Mouse (Mus musculus) left cerebral cortex, adult 2 months (tissue): ENCODE measurements at regions not wholly inside any gene's neighbourhood (a gene's known extent, or its start where the extent isn't known, plus 50 kb on each side); places are given as distances from the start of the nearest gene placed in this dataset.

Source experiments
- DNase-seq, 2 experiments: peaks; one replicate each; pipeline ENCODE4 v3.0.0; 2021 to 2022; ENCODE audit warnings: low spot score in 2 of 2, mixed read lengths in 1 of 2; ENCODE audit errors: extremely low spot score in 1 of 2
- H3K27ac ChIP-seq: fragments of 200-600 bp; 2 replicates; pipeline ENCODE4 v1.8.1; 2022
- H3K4me3 ChIP-seq: fragments of 200-600 bp; 2 replicates; pipeline ENCODE4 v1.8.1; 2022
- CTCF ChIP-seq: fragments of 200-600 bp; IDR thresholded peaks from 2 replicates; pipeline ENCODE4 v1.8.1; 2022; ENCODE audit warnings: antibody characterized with exemption, mild to moderate bottlenecking, moderate library complexity
- intact Hi-C: fragments of 180-260 bp; cut with DNase I; formaldehyde crosslinking; loops from one replicate; pipeline ENCODE4 v1.15.1; 2025

DNA sequence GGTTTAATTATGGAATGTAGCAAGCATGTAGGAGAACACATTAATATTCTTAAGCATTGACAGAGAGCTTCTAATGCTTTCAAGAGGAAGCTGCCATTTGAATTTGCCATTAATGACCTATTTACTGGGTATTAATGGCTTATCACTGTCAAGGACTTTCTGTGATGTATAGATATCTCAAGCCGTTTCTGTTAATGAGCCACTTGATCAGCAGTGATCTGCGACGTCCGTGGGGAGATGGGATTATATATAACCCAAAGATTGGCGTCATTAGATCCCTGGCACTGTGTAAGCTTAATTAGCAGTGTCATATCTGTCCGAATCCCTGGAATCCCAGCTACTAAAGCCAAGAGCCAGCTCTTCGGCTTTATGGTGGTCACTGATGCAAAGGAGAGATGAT, 257.4 kb downstream of the Plk2 start:
- H3K4me3 ChIP-seq, result no peak overlapping the region
- H3K27ac ChIP-seq, result no peak overlapping the region; the same call in 1 of the 2 replicates
- DNase-seq, result no peak
- intact Hi-C loops, result loop anchor here (5.0 kb wide), 1 partner anchor 90 kb away; no protein-coding TSS in a partner anchor
- no peak for TF ChIP-seq CTCF

GRCm38 (mm10) chr13:110665073-110665800, 270.4 kb downstream of the Plk2 start:
- no peak for TF ChIP-seq CTCF
- intact Hi-C loops, result no loop called here
- H3K4me3 ChIP-seq, result no peak overlapping the region
- no peak overlapping the region for H3K27ac ChIP-seq
- no peak for DNase-seq

DNA sequence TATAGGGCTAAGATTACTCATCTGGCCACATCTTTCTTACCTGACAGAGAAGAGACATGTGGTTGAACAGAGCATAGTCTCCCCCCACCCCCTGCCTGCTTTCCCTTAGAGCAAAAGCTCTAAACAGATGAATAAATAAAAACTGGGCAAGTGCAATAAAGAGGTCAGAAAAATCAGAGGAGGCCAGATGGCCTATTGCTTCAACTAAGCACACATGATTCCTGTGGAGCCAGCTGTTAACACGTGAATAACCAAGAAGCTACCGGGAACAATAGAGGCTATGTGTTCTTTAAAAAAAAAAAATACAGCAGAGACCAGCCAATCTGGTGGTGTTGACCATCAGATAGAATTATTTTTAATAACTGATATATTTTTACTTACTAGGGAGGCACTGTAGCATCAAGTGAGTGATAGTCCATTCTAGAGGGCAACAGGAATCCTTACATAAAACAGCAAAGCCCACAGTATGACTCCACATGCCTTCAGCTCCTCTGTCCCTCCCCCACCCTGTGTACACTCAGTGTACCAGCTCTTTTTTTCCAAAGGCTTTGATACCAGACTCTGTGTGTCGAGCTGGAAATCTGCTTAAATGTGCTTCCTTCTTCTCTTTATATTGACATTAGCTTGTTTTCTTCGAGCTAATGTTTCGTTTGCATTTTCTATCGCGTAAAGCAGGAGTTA, 272.6 kb downstream of the Plk2 start:
- no peak for TF ChIP-seq CTCF
- no peak overlapping the region for H3K27ac ChIP-seq
- DNase-seq, result no peak
- H3K4me3 ChIP-seq, result no peak overlapping the region
- intact Hi-C loops, result no loop called here

DNA sequence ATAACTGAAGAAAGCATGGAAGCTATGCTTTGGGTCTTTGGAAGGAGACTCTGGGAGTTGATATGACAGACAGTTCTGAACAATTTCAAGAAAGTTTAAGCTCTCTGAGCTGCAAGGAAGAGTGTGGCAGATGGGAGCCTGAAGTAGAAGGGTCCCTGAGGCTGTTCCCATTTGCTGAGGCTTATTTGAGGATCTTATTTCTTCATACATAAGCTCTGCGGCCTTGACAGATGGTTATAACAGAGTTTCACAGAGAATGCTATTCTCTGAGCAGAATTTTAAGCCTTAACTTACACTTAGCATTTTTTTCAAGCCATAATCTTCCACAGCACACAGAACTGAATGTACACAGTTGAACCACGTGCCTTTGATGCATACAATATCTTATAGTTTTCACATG, 278.7 kb downstream of the Plk2 start:
- TF ChIP-seq CTCF, result no peak
- Histone ChIP-seq H3K4me3 (no peak overlapping the region), H3K27ac (peak overlapping the region; percentile 63)
- intact Hi-C loops, result no loop called here
- no peak for DNase-seq

DNA sequence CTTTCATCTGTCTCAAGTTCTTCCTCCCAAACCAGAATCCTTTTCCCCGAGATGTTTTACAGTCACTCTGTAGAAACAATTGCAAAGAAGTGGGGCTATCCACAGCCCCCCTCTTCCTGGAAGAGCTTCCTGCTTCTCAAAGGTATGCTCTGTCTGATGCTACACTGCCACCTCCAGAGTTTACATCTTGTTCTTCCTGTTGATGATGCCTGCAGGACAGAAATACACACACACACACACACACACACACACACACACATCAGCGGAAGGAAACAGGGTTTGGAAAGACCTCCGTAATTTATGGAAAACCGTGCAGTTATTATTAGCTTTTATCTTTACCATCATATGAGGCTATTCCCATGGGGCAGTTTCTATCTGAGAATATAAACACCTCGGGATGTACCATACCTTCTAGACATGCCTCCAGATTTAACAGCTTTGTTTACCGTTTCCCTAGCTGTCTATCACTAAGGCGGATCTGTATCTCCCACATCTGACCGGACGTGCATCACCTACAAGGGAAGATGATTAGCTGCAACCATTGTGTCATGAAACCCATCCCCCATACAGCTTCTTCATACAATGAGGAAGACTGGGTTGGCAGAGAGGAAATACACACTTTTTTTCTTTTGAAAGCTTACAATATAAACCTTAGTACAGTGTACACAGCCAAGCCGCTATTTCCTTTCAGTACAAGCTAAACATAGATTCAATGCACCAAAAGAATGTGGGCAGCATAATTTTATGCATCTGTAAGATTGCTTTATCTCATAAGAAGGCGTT, 288.6 kb downstream of the Plk2 start:
- no peak overlapping the region for H3K4me3 ChIP-seq
- peak in 1 of 2 experiments; percentile 14 for DNase-seq
- no peak for TF ChIP-seq CTCF
- intact Hi-C loops, result no loop called here
- 0 out of 2 replicates have a peak overlapping the region, but pooled peaks have one; percentile 28 for H3K27ac ChIP-seq

DNA sequence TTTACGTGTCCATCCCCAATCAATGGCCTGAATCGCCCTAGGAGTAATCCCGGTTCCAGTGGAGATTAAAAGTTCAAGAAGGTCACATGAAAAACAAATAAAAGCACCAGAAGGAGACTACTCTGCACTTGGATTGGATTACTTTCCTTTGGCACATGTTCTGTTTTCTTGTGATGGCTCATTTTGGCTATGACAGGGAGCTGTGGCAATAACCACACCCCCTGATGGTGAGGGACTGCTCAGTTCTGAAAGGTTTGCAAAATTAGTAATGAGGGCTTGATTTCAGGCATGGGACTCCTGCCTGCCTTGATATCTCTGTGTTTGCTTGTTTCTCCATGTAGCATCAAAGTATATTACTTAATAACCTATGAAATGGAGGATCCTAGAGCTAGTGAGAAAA, 293.9 kb downstream of the Plk2 start:
- no peak overlapping the region for H3K27ac ChIP-seq
- DNase-seq, result no peak
- H3K4me3 ChIP-seq, result no peak overlapping the region
- no peak for TF ChIP-seq CTCF
- intact Hi-C loops, result no loop called here

GRCm38 (mm10) chr13:110690501-110691255, 295.8 kb downstream of the Plk2 start:
- no peak for DNase-seq
- Histone ChIP-seq H3K27ac (no peak overlapping the region), H3K4me3 (no peak overlapping the region)
- no peak for TF ChIP-seq CTCF
- intact Hi-C loops, result loop anchor here (5.0 kb wide), 1 partner anchor 293 kb away; the partner anchor contains the start of gene Plk2

DNA sequence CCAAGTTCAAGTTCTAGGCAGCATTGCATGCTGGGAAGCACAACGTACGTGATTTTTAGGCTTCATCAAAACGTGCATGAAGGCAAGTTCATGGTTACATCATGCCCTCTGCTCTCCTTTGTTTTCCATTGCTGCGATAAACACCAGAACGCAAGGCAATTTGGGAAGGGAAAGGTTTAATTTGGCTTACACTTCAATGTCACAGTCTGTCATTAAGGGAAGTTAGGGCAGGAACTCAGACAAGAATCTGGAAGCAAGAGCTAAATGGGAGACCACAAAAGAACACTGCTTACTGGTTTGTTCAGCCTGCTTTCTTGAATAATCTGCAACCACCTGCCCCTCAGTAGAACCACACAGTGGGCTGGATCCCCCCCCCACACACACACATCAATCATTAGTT, 297.9 kb downstream of the Plk2 start:
- DNase-seq, result no peak
- Histone ChIP-seq H3K4me3 (no peak overlapping the region), H3K27ac (no peak overlapping the region)
- intact Hi-C loops, result loop anchor here (5.0 kb wide), 1 partner anchor 295 kb away; the partner anchor contains the start of gene Plk2
- TF ChIP-seq CTCF, result no peak

DNA sequence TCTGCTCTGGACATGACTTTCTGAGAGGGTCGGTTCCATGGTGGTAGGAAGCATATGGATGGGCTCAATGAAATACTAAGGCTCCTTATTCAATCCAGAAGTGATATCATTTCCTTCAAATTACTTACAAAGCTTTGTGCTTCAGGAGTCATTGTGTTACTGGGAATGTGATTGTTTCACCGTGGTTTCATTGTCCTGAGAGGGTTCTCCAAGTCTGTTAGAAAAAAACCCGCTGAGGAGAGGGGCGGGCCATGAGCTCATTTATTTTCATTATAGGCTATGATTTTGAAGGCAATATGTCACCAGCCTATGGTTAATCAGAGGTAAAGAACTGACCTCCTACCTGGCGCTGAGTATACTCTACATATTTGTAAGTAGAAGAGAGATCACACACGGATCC, 300.0 kb downstream of the Plk2 start:
- Histone ChIP-seq H3K27ac (no peak overlapping the region), H3K4me3 (no peak overlapping the region)
- no peak for DNase-seq
- intact Hi-C loops, result loop anchor here (5.0 kb wide), 1 partner anchor 298 kb away; the partner anchor contains the start of gene Plk2
- no peak for TF ChIP-seq CTCF

GRCm38 (mm10) chr13:110696549-110696948, 301.7 kb downstream of the Plk2 start:
- Histone ChIP-seq H3K27ac (no peak overlapping the region; the same call in 1 of the 2 replicates), H3K4me3 (no peak overlapping the region)
- no peak for DNase-seq
- intact Hi-C loops, result no loop called here
- TF ChIP-seq CTCF, result no peak

DNA sequence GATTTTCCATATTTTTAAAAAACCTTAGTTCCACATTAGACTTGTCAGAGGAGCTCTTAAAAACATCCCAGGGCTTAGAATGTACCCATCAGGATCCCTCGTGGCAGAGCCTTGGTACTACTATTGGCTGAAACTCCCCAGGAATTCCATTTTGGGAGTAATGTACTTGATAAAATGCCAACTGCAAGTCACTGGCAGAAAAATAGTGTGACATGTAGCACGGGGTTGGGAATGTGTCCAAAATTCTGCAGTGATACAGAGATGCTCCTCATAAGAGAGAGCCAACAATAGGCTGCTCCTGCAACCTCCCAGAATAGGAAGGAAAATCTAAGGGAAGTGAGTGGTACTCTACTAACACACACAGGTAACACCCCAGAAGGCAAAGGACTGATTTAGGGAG, 309.4 kb downstream of the Plk2 start:
- intact Hi-C loops, result no loop called here
- TF ChIP-seq CTCF, result no peak
- no peak overlapping the region for H3K27ac ChIP-seq
- no peak for DNase-seq
- no peak overlapping the region for H3K4me3 ChIP-seq
